Mouse (Mus musculus): ENCODE results near the gene Golm1. TPM values are rescaled to one million over a fixed set of nuclear protein-coding genes. Genes with fewer than 3 reads are reported as not detected.
A peak's percentile ranks its signal among the peaks of the same experiment; 100 is the strongest.

The Golm1 gene
- polyA plus RNA-seq, 1 experiment: 27.6 TPM

- no peak for TF ChIP-seq GATA1 (IDR thresholded peaks at IDR 0.05; ENCODE audit: low read length)
Measured at GRCm38 (mm10) chr13:59624903-59625302, 50.7 kb downstream of the Golm1 start.

- TF ChIP-seq GATA1 (IDR thresholded peaks at IDR 0.05; ENCODE audit: low read length): no peak
Measured at GRCm38 (mm10) chr13:59624389-59624788, 51.2 kb downstream of the Golm1 start.

GRCm38 (mm10) chr13:59621643-59622489 is 53.7 kb downstream of the Golm1 start:
- TF ChIP-seq GATA1 (IDR thresholded peaks at IDR 0.05; ENCODE audit: low read length): no peak

GRCm38 (mm10) chr13:59618463-59618862 is 57.1 kb downstream of the Golm1 start:
- no peak for TF ChIP-seq GATA1 (IDR thresholded peaks at IDR 0.05; ENCODE audit: low read length)

GRCm38 (mm10) chr13:59615554-59615953 is 60.1 kb downstream of the Golm1 start:
- TF ChIP-seq GATA1 (IDR thresholded peaks at IDR 0.05; ENCODE audit: low read length): no peak

GRCm38 (mm10) chr13:59615152-59615551 is 60.5 kb downstream of the Golm1 start:
- no peak for TF ChIP-seq GATA1 (IDR thresholded peaks at IDR 0.05; ENCODE audit: low read length)

GRCm38 (mm10) chr13:59613868-59614267 is 61.7 kb downstream of the Golm1 start:
- TF ChIP-seq GATA1 (IDR thresholded peaks at IDR 0.05; ENCODE audit: low read length): no peak

- TF ChIP-seq GATA1 (IDR thresholded peaks at IDR 0.05; ENCODE audit: low read length): no peak
Measured at GRCm38 (mm10) chr13:59610437-59610836, 65.2 kb downstream of the Golm1 start.

GRCm38 (mm10) chr13:59609885-59610284 is 65.7 kb downstream of the Golm1 start:
- TF ChIP-seq GATA1 (IDR thresholded peaks at IDR 0.05; ENCODE audit: low read length): no peak

GRCm38 (mm10) chr13:59605221-59605922 is 70.2 kb downstream of the Golm1 start:
- TF ChIP-seq GATA1 (IDR thresholded peaks at IDR 0.05; ENCODE audit: low read length): no peak

GRCm38 (mm10) chr13:59604511-59604910 is 71.1 kb downstream of the Golm1 start:
- TF ChIP-seq GATA1 (IDR thresholded peaks at IDR 0.05; ENCODE audit: low read length): no peak

GRCm38 (mm10) chr13:59603096-59603495 is 72.5 kb downstream of the Golm1 start:
- peak; percentile 26 for TF ChIP-seq GATA1 (IDR thresholded peaks at IDR 0.05; ENCODE audit: low read length)

- no peak for TF ChIP-seq GATA1 (IDR thresholded peaks at IDR 0.05; ENCODE audit: low read length)
Measured at GRCm38 (mm10) chr13:59592630-59593029, 83.0 kb downstream of the Golm1 start.

GRCm38 (mm10) chr13:59590691-59591090 is 84.9 kb downstream of the Golm1 start:
- no peak for TF ChIP-seq GATA1 (IDR thresholded peaks at IDR 0.05; ENCODE audit: low read length)

- TF ChIP-seq GATA1 (IDR thresholded peaks at IDR 0.05; ENCODE audit: low read length): no peak
Measured at GRCm38 (mm10) chr13:59589672-59590071, 85.9 kb downstream of the Golm1 start.

- TF ChIP-seq GATA1 (IDR thresholded peaks at IDR 0.05; ENCODE audit: low read length): no peak
Measured at GRCm38 (mm10) chr13:59587201-59587600, 88.4 kb downstream of the Golm1 start.

GRCm38 (mm10) chr13:59585648-59586005 is 90.0 kb downstream of the Golm1 start:
- no peak for TF ChIP-seq GATA1 (IDR thresholded peaks at IDR 0.05; ENCODE audit: low read length)

All from G1E-ER4 (cell line).